Mouse (Mus musculus) kidney, adult 2 months (tissue): ENCODE data around the gene Peak1. TPM values are rescaled to one million over a fixed set of nuclear protein-coding genes. Genes with fewer than 3 reads are reported as not detected.

Experiments used
- DNase-seq: peaks from one replicate; pipeline ENCODE4 v3.0.0; 2021
- H3K27ac ChIP-seq: fragments of 200-500 bp; 2 replicates; pipeline ENCODE4 v1.5.1; 2012; ENCODE audit warnings: low read depth, low read length, control low read depth, inconsistent platforms; ENCODE audit not compliant: insufficient read depth
- H3K27me3 ChIP-seq: fragments of 200-500 bp; replicated peaks from 2 replicates; pipeline ENCODE4 v1.6.1; 2012; ENCODE audit warnings: mild to moderate bottlenecking, moderate library complexity, low read length, inconsistent platforms; ENCODE audit not compliant: control insufficient read depth, insufficient read depth
- H3K36me3 ChIP-seq: fragments of 200-500 bp; 2 replicates; pipeline ENCODE4 v1.6.1; 2012; ENCODE audit warnings: mild to moderate bottlenecking, moderate library complexity, low read length, inconsistent platforms; ENCODE audit not compliant: control insufficient read depth, insufficient read depth
- H3K4me1 ChIP-seq: fragments of 200-500 bp; 2 replicates; pipeline ENCODE4 v1.6.1; 2011; ENCODE audit warnings: low read length; ENCODE audit not compliant: control insufficient read depth, insufficient read depth
- H3K4me3 ChIP-seq: fragments of 200-500 bp; 2 replicates; pipeline ENCODE4 v1.5.1; 2011; ENCODE audit warnings: mild to moderate bottlenecking, low read depth, low read length, control low read depth; ENCODE audit not compliant: insufficient read depth
- CTCF ChIP-seq: fragments of 200-500 bp; conservative IDR thresholded peaks from 2 replicates; pipeline ENCODE4 v1.5.1; 2011; ENCODE audit warnings: low read depth, mild to moderate bottlenecking, control low read depth, low read length, moderate library complexity, mixed read lengths; ENCODE audit not compliant: insufficient read depth, insufficient read length
- POLR2A ChIP-seq: fragments of 200-500 bp; IDR thresholded peaks from one replicate; pipeline ENCODE4 v1.6.1; 2011; ENCODE audit warnings: low read depth, low read length, control low read depth
- WGBS: fragments of 180-500 bp; shearing (Covaris S2); methylation state at CpG from one replicate; pipeline ENCODE4 v1.1.7; 2018; 5-methylcytosine and 5-hydroxymethylcytosine counted together
- polyA plus RNA-seq: library from polyadenylated mRNA; depleted of rRNA; stranded (reverse); fragments of >200 nt; gene quantifications from 2 replicates; pipeline ENCODE4 v1.2.3, GENCODE M21; 2012

The Peak1 gene
- polyA plus RNA-seq, 1 experiment, result 8.5 TPM

GRCm38 (mm10) chr9:56244336-56244735 lies 173.5 kb downstream of the Peak1 start:
- Histone ChIP-seq H3K4me3 (no peak overlapping the region), H3K4me1 (no peaks in the 10 kb centered on the region), H3K36me3 (no peaks in the 10 kb centered on the region), H3K27ac (no peak overlapping the region), H3K27me3 (no peaks in the 10 kb centered on the region)
- WGBS, result 91% methylated on average over 8 of the region's 8 CpGs
- TF ChIP-seq POLR2A (no peak), CTCF (no peak)
- DNase-seq, result no peak

- 68% methylated on average over 7 of the region's 7 CpGs for WGBS
- no peaks in the 10 kb centered on the region for H3K36me3 ChIP-seq
- H3K27me3 ChIP-seq, result no peaks in the 10 kb centered on the region
- H3K27ac ChIP-seq, result no peak overlapping the region
- no peak for DNase-seq
- H3K4me1 ChIP-seq, result no peaks in the 10 kb centered on the region
- H3K4me3 ChIP-seq, result no peak overlapping the region
- TF ChIP-seq POLR2A (no peak), CTCF (no peak)
These were observed 174.0 kb downstream of the Peak1 start for GRCm38 (mm10) chr9:56243885-56244284.

- 78% methylated on average over 3 of the region's 3 CpGs for WGBS
- DNase-seq, result no peak
- no peak overlapping the region for H3K4me3 ChIP-seq
These were observed 175.2 kb downstream of the Peak1 start for GRCm38 (mm10) chr9:56242686-56243085.

GRCm38 (mm10) chr9:56241076-56241475 lies 176.8 kb downstream of the Peak1 start:
- Histone ChIP-seq H3K36me3 (0 out of 2 replicates have a peak, but pooled peaks cover 4% of the 10 kb centered on the region), H3K27ac (no peak overlapping the region), H3K27me3 (no peaks in the 10 kb centered on the region), H3K4me3 (no peak overlapping the region), H3K4me1 (no peaks in the 10 kb centered on the region)
- WGBS, result 93% methylated on average over 5 of the region's 5 CpGs
- no peak for TF ChIP-seq CTCF
- no peak for TF ChIP-seq POLR2A
- DNase-seq, result no peak

More at GRCm38 (mm10) chr9:56242686-56243085, 175.2 kb downstream of the Peak1 start:
- no peaks in the 10 kb centered on the region for H3K4me1 ChIP-seq
- no peaks in the 10 kb centered on the region for H3K27me3 ChIP-seq
- H3K27ac ChIP-seq, result no peak overlapping the region
- H3K36me3 ChIP-seq, result no peaks in the 10 kb centered on the region
- TF ChIP-seq CTCF, result no peak
- TF ChIP-seq POLR2A, result no peak

GRCm38 (mm10) chr9:56235871-56236298 lies 182.0 kb downstream of the Peak1 start:
- 71% methylated on average over 6 of the region's 6 CpGs for WGBS
- H3K36me3 ChIP-seq, result 0 out of 2 replicates have a peak, but pooled peaks cover 4% of the 10 kb centered on the region
- H3K4me3 ChIP-seq, result no peak overlapping the region
- H3K27ac ChIP-seq, result no peak overlapping the region
- no peak for DNase-seq
- TF ChIP-seq POLR2A (no peak), CTCF (no peak)
- no peaks in the 10 kb centered on the region for H3K27me3 ChIP-seq
- no peaks in the 10 kb centered on the region for H3K4me1 ChIP-seq

- Histone ChIP-seq H3K4me1 (no peaks in the 10 kb centered on the region), H3K27me3 (no peaks in the 10 kb centered on the region), H3K27ac (no peak overlapping the region), H3K4me3 (no peak overlapping the region), H3K36me3 (0 out of 2 replicates have a peak, but pooled peaks cover 4% of the 10 kb centered on the region)
- 84% methylated on average over 5 of the region's 5 CpGs for WGBS
- TF ChIP-seq POLR2A, result no peak
- TF ChIP-seq CTCF, result no peak
- no peak for DNase-seq
These were observed 182.6 kb downstream of the Peak1 start for GRCm38 (mm10) chr9:56235281-56235680.

GRCm38 (mm10) chr9:56234561-56234960 lies 183.3 kb downstream of the Peak1 start:
- Histone ChIP-seq H3K4me1 (no peaks in the 10 kb centered on the region), H3K36me3 (0 out of 2 replicates have a peak, but pooled peaks cover 4% of the 10 kb centered on the region), H3K27ac (no peak overlapping the region), H3K27me3 (no peaks in the 10 kb centered on the region), H3K4me3 (no peak overlapping the region)
- WGBS, result 75% methylated on average over 3 of the region's 3 CpGs
- no peak for DNase-seq
- no peak for TF ChIP-seq POLR2A
- no peak for TF ChIP-seq CTCF

GRCm38 (mm10) chr9:56233316-56233715 lies 184.6 kb downstream of the Peak1 start:
- no peaks in the 10 kb centered on the region for H3K4me1 ChIP-seq
- no peaks in the 10 kb centered on the region for H3K27me3 ChIP-seq
- 67% methylated on average over 2 of the region's 2 CpGs for WGBS
- TF ChIP-seq CTCF (no peak), POLR2A (no peak)
- 0 out of 2 replicates have a peak, but pooled peaks cover 4% of the 10 kb centered on the region for H3K36me3 ChIP-seq
- no peak for DNase-seq
- no peak overlapping the region for H3K27ac ChIP-seq
- H3K4me3 ChIP-seq, result no peak overlapping the region
